In the genomic region with DNA sequence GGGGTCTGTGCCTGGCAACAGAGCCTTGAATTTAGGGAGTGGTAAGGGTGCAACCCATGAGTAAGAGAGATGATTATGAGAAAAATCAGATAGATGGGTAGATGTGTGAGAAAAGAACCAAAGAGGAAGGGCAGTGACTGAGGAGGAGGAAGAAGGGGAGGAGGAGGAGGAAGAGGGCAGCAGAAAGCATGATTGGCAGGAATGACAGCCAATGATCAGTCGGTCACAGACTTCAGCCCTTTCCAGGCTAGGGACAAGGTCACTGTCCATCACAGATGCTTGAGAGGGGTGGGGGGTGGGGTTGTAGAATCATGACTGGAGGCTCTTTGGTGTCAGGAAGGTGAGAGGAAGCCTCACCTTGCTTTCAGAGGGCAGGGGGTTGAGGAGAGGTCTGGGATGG, we compare ENCODE assay signal across 29 mouse cellular contexts. TPM values are rescaled to one million over a fixed set of nuclear protein-coding genes. Genes with fewer than 3 reads are reported as not detected.
A peak's percentile ranks its signal among the peaks of the same experiment; 100 is the strongest.
DNase-seq lines count a peak whose midpoint lies in the region; ATAC-seq and TF ChIP-seq lines count a peak whose summit lies in the region.
"Had no signal": no experiment of that assay in that cellular context is flagged by ENCODE, and none has a peak within 500 bp of the region (broad histone marks: within the 10 kb centered on the region; RNA-seq: fewer than 3 reads in every experiment).

No protein-coding gene starts in this region.

- TF ChIP-seq EP300 in CH12.LX (IDR thresholded peaks at IDR 0.05; ENCODE audit: low read length): no peak

- TF ChIP-seq CTCF in CH12.LX (conservative IDR thresholded peaks at IDR 0.05 in 1 of 2, IDR thresholded peaks at IDR 0.05 in 1 of 2; ENCODE audit: low read depth in 2 of 2, low read length in 2 of 2): no peak

- TF ChIP-seq RAD21 in CH12.LX (IDR thresholded peaks at IDR 0.05; ENCODE audit: low read depth, low read length): no peak

- no peak for ATAC-seq in CD4-positive, CD25-positive, alpha-beta regulatory T cell, adult 4 months
- ATAC-seq: forebrain, embryonic 14.5 days; forebrain, embryonic 16.5 days had no signal

- H3K4me1 ChIP-seq in CH12.LX (ENCODE audit: control insufficient read depth in 1 of 2, insufficient read depth in 2 of 2): peaks cover 8 to 21% of the 10 kb centered on the region in 2 experiments; a peak in 3 of 4 replicates

- H3K27me3 ChIP-seq in CH12.LX (replicated peaks): peaks cover 13% of the 10 kb centered on the region

- DNase-seq in retina, postnatal 1 day: peak; percentile 24
- DNase-seq in retina, embryonic 14.5 days (ENCODE audit: low spot score): no peak
- DNase-seq in CH12.LX (ENCODE audit: extremely low read depth) (peak; percentile 24), MEL-GATA-1-ER (ENCODE audit: extremely low read depth, low read depth) (peak; percentile 46)
- DNase-seq in spleen, postnatal 14 days (ENCODE audit: low spot score in 2 of 2): no peak
- DNase-seq in cerebellum, adult 9-11 months: no peak
- DNase-seq: adrenal gland, adult 8-10 months; adrenal gland, postnatal 14 days; adrenal gland, postnatal 36 days; B cell, adult 2 months; cerebellum, adult 11-12 months; cerebellum, adult 2 months; cerebellum, adult 9-10 months; cerebellum, postnatal 14 days; cerebellum, postnatal 36 days; embryo, embryonic 11 days had no signal

- no peaks in the 10 kb centered on the region for H3K36me3 ChIP-seq in CH12.LX (replicated peaks in 1 of 2; ENCODE audit: control insufficient read depth in 1 of 2, insufficient read depth in 1 of 2, low read length in 1 of 2)
- H3K36me3 ChIP-seq: embryonic facial prominence, embryonic 13.5 days; embryonic facial prominence, embryonic 15.5 days; forebrain, embryonic 10.5 days; forebrain, embryonic 12.5 days; G1E had no signal

- dilution Hi-C loops in CH12.LX (cut with MboI; ENCODE audit: extremely low pct_ligation_motif_present, extremely low pct_unique_long_range_greater_than_20kb, low sequenced_read_pairs): no loop called here

- H3K79me2 ChIP-seq in CH12.LX (replicated peaks; ENCODE audit: control insufficient read depth, extremely low read depth, insufficient read depth, poor library complexity, severe bottlenecking): no peaks in the 10 kb centered on the region

- TF ChIP-seq POLR2A in CH12.LX (IDR thresholded peaks at IDR 0.05; ENCODE audit: low read depth, low read length): no peak

- no peak overlapping the region for H3K4me3 ChIP-seq in CH12.LX (replicated peaks in 1 of 3; ENCODE audit: low read depth in 2 of 3, low read length in 2 of 3, poor library complexity in 1 of 3)
- H3K4me3 ChIP-seq: embryonic facial prominence, embryonic 13.5 days; embryonic facial prominence, embryonic 15.5 days; erythroblast, embryonic 14.5 days; forebrain, embryonic 10.5 days; forebrain, embryonic 12.5 days had no signal

- no peak overlapping the region for H3K27ac ChIP-seq in CH12.LX (ENCODE audit: insufficient read depth, low read depth)
- H3K27ac ChIP-seq: embryonic facial prominence, embryonic 13.5 days; embryonic facial prominence, embryonic 15.5 days; forebrain, embryonic 10.5 days; forebrain, embryonic 12.5 days had no signal

- in situ Hi-C loops in CH12.LX (cut with MboI; ENCODE audit: low pct_ligation_motif_present, low pct_unique_long_range_greater_than_20kb, low sequenced_read_pairs): no loop called here

- no peak overlapping the region for H3K9ac ChIP-seq in CH12.LX (ENCODE audit: insufficient read depth, low read depth)
- H3K9ac ChIP-seq: embryonic facial prominence, embryonic 13.5 days; embryonic facial prominence, embryonic 15.5 days; forebrain, embryonic 12.5 days had no signal

- H3K4me2 ChIP-seq in CH12.LX (ENCODE audit: insufficient read depth, low read depth, poor library complexity, severe bottlenecking): no peak overlapping the region
- H3K4me2 ChIP-seq: embryonic facial prominence, embryonic 13.5 days; embryonic facial prominence, embryonic 15.5 days; forebrain, embryonic 12.5 days had no signal

- no peaks in the 10 kb centered on the region for H3K9me3 ChIP-seq in CH12.LX (replicated peaks; ENCODE audit: low read length)
- H3K9me3 ChIP-seq: embryonic facial prominence, embryonic 13.5 days; embryonic facial prominence, embryonic 15.5 days; forebrain, embryonic 10.5 days; forebrain, embryonic 12.5 days; G1E had no signal

TF ChIP-seq in CH12.LX, 34 proteins besides CTCF, POLR2A, EP300 and RAD21:
- TF ChIP-seq NELFE (IDR thresholded peaks at IDR 0.05; ENCODE audit: low read depth, low read length) (no peak), JUN (IDR thresholded peaks at IDR 0.05; ENCODE audit: insufficient read depth, low read depth, low read length) (no peak), ELF1 (IDR thresholded peaks at IDR 0.05; ENCODE audit: low read depth, low read length) (peak; percentile 57; the same call in 1 of the 2 replicates)
TF ChIP-seq in CH12.LX: peak in this region for 1.

RNA-seq across cellular contexts. Expression of a gene that starts 10.6 kb away (rescaled TPM):
- 0.08 and 0.17 TPM in 2 replicates for total RNA-seq in CH12.LX (2012; rRNA removed)
- total RNA-seq in CH12.LX (2014; rRNA removed): not detected in 2 replicates
- polyA plus RNA-seq in CH12.LX (2012; ENCODE audit: insufficient read length, low read depth): not detected in 2 replicates
- polyA plus RNA-seq in CD4-positive, CD25-positive, alpha-beta regulatory T cell, adult 4 months (2017; shearing (Covaris generic)): not detected
- total RNA-seq: adrenal gland, postnatal 14 days had no signal
- polyA plus RNA-seq: erythroblast, embryonic 14.5 days; G1E had no signal

RNA-seq across cellular contexts. Expression of a gene that starts 23.4 kb away (rescaled TPM):
- not detected in 2 replicates for total RNA-seq in CH12.LX (2012; rRNA removed)
- not detected in 2 replicates for total RNA-seq in CH12.LX (2014; rRNA removed)
- not detected in 2 replicates for polyA plus RNA-seq in CH12.LX (2012; ENCODE audit: insufficient read length, low read depth)
- not detected for polyA plus RNA-seq in CD4-positive, CD25-positive, alpha-beta regulatory T cell, adult 4 months (2017; shearing (Covaris generic))
- polyA plus RNA-seq: erythroblast, embryonic 14.5 days; G1E had no signal

RNA-seq across cellular contexts. Expression of a gene that starts 28.0 kb away (rescaled TPM):
- total RNA-seq in CH12.LX (2012; rRNA removed) (14.8 and 15.4 TPM in 2 replicates), CH12.LX (2014; rRNA removed) (7.4 and 8.7 TPM in 2 replicates)
- polyA plus RNA-seq in CH12.LX (2012; ENCODE audit: insufficient read length, low read depth): 15.8 and 17.9 TPM in 2 replicates
- 10 to 100 TPM in 1 of 2 experiments, 1 to 10 TPM in 1; 4.7 to 13.0 TPM for polyA plus RNA-seq in CD4-positive, CD25-positive, alpha-beta regulatory T cell, adult 4 months (2017; shearing (Covaris generic))

RNA-seq across cellular contexts. Expression of a gene that starts 30.8 kb away (rescaled TPM):
- not detected in 2 replicates for total RNA-seq in CH12.LX (2012; rRNA removed)
- not detected in 2 replicates for total RNA-seq in CH12.LX (2014; rRNA removed)
- not detected in 2 replicates for polyA plus RNA-seq in CH12.LX (2012; ENCODE audit: insufficient read length, low read depth)
- polyA plus RNA-seq in CD4-positive, CD25-positive, alpha-beta regulatory T cell, adult 4 months (2017; shearing (Covaris generic)): not detected
- total RNA-seq: adrenal gland, adult 18-20 months; adrenal gland, adult 8-10 months; adrenal gland, postnatal 14 days; adrenal gland, postnatal 36 days; common myeloid progenitor, adult 5-6 weeks; G1E had no signal
- polyA plus RNA-seq: cerebellum, adult 2 months; embryonic facial prominence, embryonic 11.5 days; erythroblast, embryonic 14.5 days; forebrain, embryonic 12.5 days; forebrain, embryonic 14.5 days; forebrain, embryonic 16.5 days; frontal cortex, adult 2 months; G1E had no signal

RNA-seq across cellular contexts. Expression of a gene that starts 51.9 kb away (rescaled TPM):
- total RNA-seq in CH12.LX (2012; rRNA removed) (15.3 and 18.2 TPM in 2 replicates), CH12.LX (2014; rRNA removed) (19.6 and 19.8 TPM in 2 replicates)
- 22.9 and 26.3 TPM in 2 replicates for polyA plus RNA-seq in CH12.LX (2012; ENCODE audit: insufficient read length, low read depth)
- polyA plus RNA-seq in CD4-positive, CD25-positive, alpha-beta regulatory T cell, adult 4 months (2017; shearing (Covaris generic)): 10 to 100 TPM; 16.0 to 16.6 TPM

Comparison
In these comparisons a context has a peak if more than half of its experiments do, and no peak if none do; other contexts are left out.
1. DNase-seq: peak in retina, postnatal 1 day (single experiment), CH12.LX (single experiment) and MEL-GATA-1-ER (single experiment); none in retina, embryonic 14.5 days (single experiment), spleen, postnatal 14 days (0 of 2) and cerebellum, adult 9-11 months (single experiment).